Mouse (Mus musculus) adrenal gland, adult 18-20 months (tissue): ENCODE measurements around the gene Prl2c5. TPM values are rescaled to one million over a fixed set of nuclear protein-coding genes. Genes with fewer than 3 reads are reported as not detected.
"Not testable (repeated sequence)": the region's sequence is repeated elsewhere in the genome, so short reads cannot be mapped to it uniquely, and the experiment has no call there.

Experiments used
- DNase-seq, 2 experiments: peaks; one replicate each; pipeline ENCODE4 v3.0.0; 2021 to 2022; ENCODE audit warnings: low spot score in 2 of 2
- long read RNA-seq, 2 experiments: library from polyadenylated mRNA; stranded (forward); transcript quantifications; one replicate each; pipeline ENCODE4 v2.0.0; 2021
- total RNA-seq, 2 experiments: library from RNA; stranded (reverse); gene quantifications; 1 replicate in 1 of 2; 2 replicates in 1 of 2; pipeline ENCODE4 v1.2.3; 2021

Gene Prl2c5
- total RNA-seq = not detected
- long read RNA-seq, experiment 1 = 0 reads
- long read RNA-seq, experiment 2 = 0 reads

- DNase-seq = not testable (repeated sequence)
Observed at GRCm38 (mm10) chr13:13182415-13182814, at the start of gene Prl2c5. Gene Prl2c5 (plus strand): TSS chr13:13182715.

- not testable (repeated sequence) for DNase-seq
Observed at GRCm38 (mm10) chr13:13162777-13163485, 19.6 kb upstream of the Prl2c5 start.

- not testable (repeated sequence) for DNase-seq
Observed at GRCm38 (mm10) chr13:13168631-13169030, 13.9 kb upstream of the Prl2c5 start.

- not testable (repeated sequence) for DNase-seq
Observed at GRCm38 (mm10) chr13:13173616-13174136, 8.8 kb upstream of the Prl2c5 start.

GRCm38 (mm10) chr13:13175736-13176135 lies 6.8 kb upstream of the Prl2c5 start:
- not testable (repeated sequence) for DNase-seq

- DNase-seq = not testable (repeated sequence)
Observed at GRCm38 (mm10) chr13:13211168-13211567, 28.7 kb downstream of the Prl2c5 start.

GRCm38 (mm10) chr13:13216363-13216762 lies 33.8 kb downstream of the Prl2c5 start:
- DNase-seq = not testable (repeated sequence)

- not testable (repeated sequence) for DNase-seq
Observed at GRCm38 (mm10) chr13:13220231-13220630, 37.7 kb downstream of the Prl2c5 start.

- DNase-seq = peak; percentile 49 to 55
Observed at GRCm38 (mm10) chr13:13237456-13237855, 54.9 kb downstream of the Prl2c5 start.

Other genes with a start within 250 kb of the Prl2c5 start
- not detected for gene Prl2c2, start 177.3 kb upstream of the Prl2c5 start, total RNA-seq
- 10 to 100 TPM; 32.1 to 40.1 TPM for gene Gpr137b, start 211.3 kb downstream of the Prl2c5 start, total RNA-seq